Mouse (Mus musculus): ENCODE measurements around the gene Olfr446.

Olfr446 gene

DNA sequence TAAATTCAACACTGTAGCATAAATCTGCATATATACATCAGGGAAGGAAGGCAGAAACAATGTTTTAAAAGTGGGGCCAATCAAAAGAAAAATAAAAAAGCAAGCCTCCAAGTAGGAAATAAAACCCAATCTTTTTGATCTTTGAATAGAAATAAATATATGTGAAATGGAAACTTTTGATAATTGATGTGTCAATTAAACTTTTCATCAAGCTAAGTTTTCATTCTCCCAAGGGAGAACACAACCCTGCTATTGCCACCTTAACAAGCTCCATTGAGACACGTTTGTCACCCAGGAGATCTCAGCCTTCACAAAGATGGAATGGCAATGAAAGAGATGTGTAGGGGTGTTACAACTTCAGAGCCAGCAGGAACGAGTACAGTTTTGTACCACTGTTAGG is at the start of gene Olfr446:
Gene Olfr446, plus strand, starts transcription at position 301 of the 400 bp plus-strand sequence.
- no peak for DNase-seq (ENCODE audit: low read depth, low spot score)

DNA sequence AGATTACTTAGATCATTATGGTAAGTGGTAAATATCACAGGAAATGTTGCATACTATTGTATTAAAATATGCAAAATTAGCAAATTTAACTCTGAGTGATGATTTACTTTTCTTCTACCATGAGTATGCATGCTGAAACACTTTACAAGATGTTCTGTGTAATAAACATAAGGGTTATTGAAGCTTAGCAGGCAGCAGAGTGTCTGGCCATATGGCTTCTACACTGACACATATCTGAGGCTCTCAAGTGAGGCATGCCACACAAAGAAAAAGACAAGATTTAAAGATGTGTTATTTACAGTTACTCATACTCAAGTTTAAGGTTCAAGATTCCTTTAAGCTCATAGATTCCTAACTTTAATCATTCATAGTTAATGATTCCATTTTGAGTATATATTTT is 44.9 kb upstream of the Olfr446 start:
- no peak for DNase-seq (ENCODE audit: low read depth, low spot score)

DNA sequence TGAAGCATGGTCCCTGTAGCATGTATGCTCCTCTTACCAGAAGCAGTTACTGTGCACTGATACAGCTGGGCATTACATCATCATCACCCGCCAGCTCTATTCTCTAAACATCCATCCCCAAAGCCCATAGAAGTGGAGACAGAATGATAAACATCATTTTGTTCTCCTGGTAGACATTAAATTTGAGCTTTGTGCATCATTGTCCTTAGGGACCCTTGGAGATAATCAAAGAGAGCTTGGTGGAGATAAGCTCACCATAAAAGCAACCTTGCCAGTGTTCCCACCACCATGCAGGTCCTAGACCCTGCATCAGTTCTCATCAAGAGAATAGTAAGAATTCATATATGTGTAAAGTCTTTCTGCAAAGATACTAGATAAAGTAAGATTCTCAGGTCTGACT is 31.0 kb upstream of the Olfr446 start, which contains the start of gene Olfr448:
Gene Olfr448, plus strand, starts transcription at position 301 of the 400 bp plus-strand sequence.
- DNase-seq (ENCODE audit: low read depth, low spot score) = no peak

DNA sequence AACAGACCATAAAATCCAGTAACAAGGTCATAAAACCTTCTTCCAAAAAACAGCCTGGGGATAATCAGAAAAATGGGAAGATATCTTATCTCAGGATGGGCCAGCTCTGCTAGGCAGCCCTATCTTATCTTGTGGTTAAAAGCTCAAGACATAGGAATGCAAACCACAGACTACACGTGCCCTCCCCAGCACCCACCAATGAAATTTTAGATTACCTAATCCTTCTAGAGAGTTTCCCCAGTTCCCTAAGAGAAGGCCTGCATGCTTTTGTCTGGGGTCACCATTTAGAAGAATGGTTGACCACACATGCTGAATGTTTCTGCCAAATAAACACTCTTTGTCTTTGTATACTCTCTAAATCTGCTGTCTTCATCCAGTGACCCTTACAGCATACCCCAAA is 20.8 kb upstream of the Olfr446 start:
- DNase-seq (ENCODE audit: low read depth, low spot score) = no peak

DNA sequence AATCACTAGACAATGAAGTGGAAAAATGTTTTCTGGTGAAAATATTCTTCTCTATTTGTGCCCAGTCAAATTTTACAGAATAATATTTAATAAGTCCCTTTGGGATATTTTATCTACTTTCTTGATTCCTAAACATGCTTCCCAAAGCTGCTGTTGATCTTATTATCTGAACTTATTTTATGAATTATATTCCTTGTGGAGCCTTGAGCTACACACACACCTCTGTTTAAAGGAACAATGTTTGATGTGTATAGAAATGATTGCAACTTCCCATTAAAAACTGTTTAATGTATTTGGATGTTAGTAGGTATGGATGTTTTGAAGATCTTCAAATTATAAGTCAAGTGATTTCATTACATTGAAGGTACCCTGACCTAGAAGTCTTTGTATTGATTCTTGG is 12.6 kb upstream of the Olfr446 start, which contains the start of gene Olfr447:
Gene Olfr447, plus strand, starts transcription at position 301 of the 400 bp plus-strand sequence.
- no peak for DNase-seq (ENCODE audit: low read depth, low spot score)

DNA sequence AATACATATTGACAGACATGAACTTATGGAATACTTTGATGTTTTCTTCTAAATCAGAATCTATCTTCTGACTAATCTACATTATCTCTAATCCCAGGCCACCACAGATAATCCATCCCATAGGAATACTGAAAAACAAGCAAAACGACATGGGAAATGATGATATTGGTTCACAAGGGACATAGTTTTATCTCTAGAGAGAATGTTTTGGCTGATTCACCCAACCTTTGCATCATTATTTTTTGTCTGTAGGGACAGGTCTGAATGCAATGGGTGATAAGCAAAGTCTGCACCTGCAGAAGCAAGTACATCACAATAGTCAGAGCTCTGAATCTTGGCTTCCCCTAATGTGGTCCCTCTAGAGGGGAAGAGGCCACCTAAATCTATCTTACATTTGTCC is 27.6 kb downstream of the Olfr446 start, which contains the start of gene Olfr444:
Gene Olfr444, plus strand, starts transcription at position 301 of the 400 bp plus-strand sequence.
- DNase-seq (ENCODE audit: low read depth, low spot score) = no peak

DNA sequence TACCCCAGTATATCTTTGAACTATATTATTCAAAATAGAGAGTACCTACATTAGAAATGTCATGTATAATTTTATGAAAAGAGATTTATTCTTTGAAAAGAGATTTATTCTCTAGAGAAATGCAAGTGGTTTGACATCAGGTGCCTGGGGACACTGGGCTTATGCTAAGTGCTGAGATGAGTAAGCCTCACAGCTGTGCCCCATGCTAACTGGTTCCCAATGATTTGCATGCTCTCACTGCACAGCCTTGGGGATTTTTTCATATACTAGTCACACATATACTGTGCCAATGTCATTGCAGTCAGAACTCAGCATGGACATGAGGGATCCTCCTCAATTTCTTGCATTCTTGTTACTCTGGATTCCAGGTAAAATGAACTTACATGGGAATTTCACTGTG is 59.2 kb downstream of the Olfr446 start:
- DNase-seq (ENCODE audit: low read depth, low spot score) = no peak

All from WW6 (cell line).